Mouse (Mus musculus) layer of hippocampus, postnatal 25 days (tissue): Measurements from ENCODE around the gene Sik3. TPM values are rescaled to one million over a fixed set of nuclear protein-coding genes. Genes with fewer than 3 reads are reported as not detected.

Experiments used
- DNase-seq, 2 experiments: peaks; one replicate each; pipeline ENCODE4 v3.0.0; 2022; ENCODE audit warnings: mixed read lengths in 2 of 2, low spot score in 1 of 2; ENCODE audit errors: extremely low spot score in 1 of 2
- total RNA-seq, 2 experiments: library from RNA; stranded (reverse); gene quantifications; 2 replicates each; pipeline ENCODE4 v1.2.3; 2021

Gene Sik3
- total RNA-seq, 2 experiments from 2014 or later = 136 to 138 TPM

DNA sequence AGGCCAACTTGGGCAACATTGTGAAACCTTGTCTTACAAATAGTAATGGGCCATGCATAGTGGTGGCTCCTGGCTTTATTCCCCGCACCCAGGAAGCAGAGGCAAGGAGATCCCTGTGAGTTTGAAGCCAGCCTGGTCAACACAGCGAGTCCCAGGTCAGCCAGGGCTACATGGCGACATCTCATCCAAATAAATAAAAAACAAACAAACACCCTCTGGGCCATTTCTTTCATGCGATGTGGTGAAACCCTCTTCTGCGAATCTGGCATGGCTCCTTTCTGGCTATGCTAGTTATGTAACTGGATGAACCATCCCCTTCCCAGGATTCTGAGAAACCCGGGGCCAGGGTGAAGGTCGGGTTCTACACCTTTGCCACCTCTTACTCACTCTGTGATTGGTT lies 243.6 kb downstream of the Sik3 start:
- DNase-seq = no peak

DNA sequence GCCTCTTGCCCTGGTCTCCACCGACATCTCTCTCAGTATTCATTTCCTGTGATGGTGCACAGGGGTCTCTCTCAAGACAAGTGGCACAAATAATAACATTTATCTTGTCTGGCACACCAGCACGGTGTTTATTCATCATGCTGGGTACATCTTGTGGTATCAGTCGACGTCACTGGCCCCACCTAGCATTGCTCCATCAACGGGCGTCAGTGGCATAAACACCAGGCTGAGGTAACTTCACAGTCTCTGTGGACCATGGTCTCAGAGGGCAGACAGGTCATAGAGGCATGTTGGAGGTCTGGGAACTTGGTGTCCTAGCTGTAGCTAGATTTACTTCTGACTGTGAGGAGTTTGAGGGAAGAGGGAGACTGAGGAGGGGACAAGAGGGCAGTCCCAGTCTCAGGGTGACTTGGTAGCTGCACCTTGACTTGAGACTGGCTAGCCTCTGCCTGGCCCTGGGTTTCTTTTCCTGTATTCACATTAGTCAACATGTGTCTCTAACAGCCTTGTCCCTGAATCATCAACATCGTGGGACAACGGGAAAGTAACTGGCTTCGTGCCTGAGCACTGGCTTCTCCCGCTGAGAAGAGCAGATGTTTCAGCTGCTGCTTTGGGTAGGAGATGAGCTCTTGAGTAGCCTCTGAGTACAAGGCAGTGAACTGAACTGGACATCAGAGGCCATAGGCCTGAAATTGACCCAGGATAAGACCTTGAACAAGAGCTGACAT lies 244.2 kb downstream of the Sik3 start:
- no peak for DNase-seq

DNA sequence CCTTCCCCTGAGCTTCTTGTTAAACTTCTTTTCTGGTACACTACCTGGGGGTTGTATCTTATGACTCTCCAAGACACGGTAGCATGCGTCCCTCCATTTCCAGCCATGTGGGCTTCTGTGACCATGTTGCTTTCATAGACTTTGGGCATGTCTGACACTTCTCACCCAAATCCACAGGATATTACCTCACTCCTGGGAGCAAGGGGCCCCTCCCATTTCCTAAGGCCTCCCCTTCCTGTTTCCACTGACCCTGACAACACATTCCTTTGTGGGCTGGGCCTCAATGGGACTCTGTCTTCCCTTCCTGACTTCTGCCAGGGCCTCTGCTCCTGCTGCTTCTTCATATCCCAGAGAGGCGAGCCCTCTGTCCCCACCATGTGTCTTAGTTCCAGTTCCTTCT lies 244.9 kb downstream of the Sik3 start:
- no peak for DNase-seq

DNA sequence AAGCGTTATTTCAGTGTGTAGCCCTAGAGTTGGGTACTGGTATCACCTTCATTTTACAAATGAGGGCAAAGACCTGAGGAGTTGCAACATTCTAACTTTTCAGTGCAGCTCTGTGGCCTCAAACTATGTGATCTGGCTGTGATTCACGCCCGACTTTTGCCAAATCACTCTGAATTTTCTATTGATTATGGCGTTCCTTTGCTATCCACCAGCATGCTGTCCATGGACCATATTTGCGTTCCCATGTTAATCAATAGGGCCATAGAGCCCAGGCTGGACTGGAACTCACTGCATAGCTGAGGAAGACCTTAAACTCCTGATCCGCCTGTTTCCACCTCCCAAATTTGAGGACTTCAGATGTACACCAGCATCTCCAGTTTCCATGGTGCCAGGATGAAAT lies 246.5 kb downstream of the Sik3 start:
- no peak for DNase-seq

DNA sequence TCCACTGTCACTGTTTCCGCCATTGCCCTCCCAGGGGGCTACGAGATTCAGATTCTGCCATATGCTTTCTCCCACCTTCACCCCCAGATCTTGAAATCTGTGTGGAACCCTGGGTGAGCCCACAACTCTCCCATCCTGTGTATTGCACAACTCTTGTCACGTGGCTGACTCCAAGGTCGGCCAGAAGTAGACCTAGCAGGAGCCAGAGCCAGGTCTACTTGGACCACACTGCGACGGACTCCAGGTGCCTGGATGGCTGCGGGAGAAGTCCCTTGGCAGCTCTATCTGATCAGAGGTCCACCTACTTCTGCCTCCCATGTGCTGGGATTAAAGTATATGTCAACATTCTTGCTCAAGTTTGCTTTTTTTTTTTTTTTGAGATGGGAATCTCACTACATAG lies 248.5 kb downstream of the Sik3 start:
- no peak for DNase-seq

DNA sequence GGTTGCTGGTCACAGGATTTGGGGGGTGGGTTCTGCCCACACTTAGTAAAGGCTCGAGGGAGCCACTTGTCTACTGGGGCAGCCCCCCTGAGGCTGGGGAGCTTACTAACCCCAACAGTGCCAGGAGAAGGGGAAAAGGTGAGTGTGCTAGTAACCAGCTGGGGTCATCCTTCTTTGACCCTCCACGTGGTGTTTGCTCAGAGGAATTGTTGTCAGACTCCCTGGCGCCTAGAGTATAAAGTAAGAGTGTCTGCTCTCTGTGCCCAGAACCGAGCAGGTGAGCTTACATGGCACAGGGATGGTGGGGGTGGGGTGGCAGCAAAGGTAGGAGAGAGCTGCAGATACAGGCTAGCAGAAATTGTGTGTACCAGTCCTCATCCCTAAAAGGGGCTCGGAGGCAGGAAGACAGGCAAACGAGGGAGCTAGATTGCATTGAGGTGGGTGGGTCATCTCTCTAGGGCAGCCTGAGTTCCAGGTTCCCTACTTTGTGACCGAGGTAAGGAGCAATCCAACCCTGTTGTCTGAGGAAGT lies 255.8 kb downstream of the Sik3 start, which contains the start of gene Apoa5:
Apoa5 (plus strand) TSS at position 291 of the 531 bp plus-strand sequence.
- no peak for DNase-seq

DNA sequence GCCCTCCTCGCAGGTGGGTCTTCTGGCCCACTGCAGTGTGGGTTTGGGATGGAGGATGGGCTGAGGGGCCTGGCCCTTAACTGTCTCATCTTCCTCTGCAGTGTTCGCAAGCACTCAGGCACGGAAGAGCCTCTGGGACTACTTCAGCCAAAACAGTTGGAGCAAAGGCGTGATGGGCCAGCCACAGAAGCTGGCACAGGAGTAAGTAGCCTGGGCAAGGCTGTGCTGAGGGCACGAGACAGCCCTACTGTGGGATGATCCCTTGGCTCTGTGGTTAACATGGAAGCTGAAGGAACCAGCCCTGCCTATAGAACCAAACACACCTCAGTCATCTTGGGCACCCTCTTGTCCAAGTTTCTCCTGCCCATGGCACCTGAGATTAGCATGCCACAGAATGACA lies 256.5 kb downstream of the Sik3 start:
- no peak for DNase-seq

DNA sequence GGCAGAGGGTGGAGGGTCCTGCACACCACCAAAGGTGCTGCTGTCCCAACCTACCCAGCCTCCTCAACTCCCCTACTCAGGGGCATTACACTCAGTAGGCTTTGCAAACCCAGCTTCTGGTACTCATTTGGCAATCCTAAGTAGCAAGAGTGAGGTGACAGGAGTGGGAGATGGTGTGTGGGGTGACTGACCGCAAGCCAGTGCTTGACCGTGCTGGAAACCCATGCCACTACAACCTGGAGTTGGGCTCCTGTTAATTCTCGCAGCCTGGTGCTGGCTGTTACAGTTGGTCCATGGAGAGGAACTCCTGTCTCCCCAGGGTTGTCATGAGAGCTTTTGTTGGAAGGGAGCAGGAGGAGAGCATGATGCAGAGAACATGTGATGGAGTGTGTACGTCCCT lies 258.2 kb downstream of the Sik3 start:
- DNase-seq = no peak

DNA sequence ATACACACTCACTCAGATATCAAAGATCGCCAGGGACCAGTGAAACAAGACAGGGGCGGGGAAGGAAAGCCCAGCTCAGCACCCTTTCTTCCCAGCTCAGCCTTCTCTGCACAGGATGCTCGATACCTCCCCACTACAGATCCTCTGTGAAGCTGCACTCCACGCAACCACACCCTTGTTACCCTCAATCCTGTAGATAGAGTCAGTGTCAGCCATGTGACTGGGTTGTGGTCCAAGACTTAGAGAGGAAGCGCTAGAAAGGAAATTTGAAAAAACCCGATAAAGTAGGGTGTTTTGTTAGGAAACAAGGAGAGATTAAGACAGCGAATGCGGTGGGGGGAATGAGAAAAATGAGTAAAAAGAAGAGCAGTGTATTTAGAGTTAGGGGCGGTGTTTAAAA lies 259.4 kb downstream of the Sik3 start:
- no peak for DNase-seq

DNA sequence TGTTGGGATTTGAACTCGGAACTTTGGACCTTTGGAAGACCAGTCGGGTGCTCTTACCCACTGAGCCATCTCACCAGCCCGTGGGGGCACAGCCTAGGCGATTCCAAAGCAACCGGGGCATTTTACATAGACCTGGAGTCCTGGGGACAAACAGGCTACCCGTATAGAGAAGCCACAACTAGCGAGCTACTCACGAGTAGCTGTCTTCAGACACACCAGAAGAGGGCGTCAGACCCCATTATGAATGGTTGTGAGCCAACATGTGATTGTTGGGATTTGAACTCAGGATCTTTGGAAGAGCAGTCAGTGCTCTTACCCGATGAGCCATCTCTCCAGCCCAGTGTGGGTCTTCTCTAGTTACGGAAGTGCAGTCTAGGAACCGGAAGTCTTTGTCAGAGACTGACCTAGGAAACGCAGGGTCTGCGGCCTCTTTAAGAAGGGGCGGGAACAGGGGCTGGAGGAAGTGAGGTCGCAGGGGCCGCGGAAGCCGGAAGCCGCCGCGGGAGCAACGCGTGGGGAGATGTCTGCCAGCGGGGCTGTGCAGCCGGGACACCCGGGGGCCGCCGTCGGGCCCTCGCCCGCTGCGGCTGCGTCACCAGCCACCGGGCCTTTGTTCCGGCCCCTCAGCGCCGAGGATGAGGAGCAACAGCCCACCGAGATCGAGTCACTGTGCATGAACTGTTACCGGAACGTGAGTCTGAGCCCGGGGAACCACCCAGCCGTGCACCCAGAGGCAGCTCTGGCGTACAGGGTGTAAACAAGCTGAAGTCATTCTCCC lies 260.2 kb downstream of the Sik3 start, which contains the start of gene Zpr1:
Zpr1 (plus strand) TSS at position 388 of the 778 bp plus-strand sequence.
- peak; percentile 69 to 72 for DNase-seq

Other genes with a start within 250 kb of the Sik3 start
- 10 to 100 TPM in 1 of 2 experiments, 1 to 10 TPM in 1; 9.0 to 14.8 TPM for gene Cep164, start 184.1 kb upstream of the Sik3 start, total RNA-seq
- gene Bace1, start 174.2 kb upstream of the Sik3 start, total RNA-seq = 100 to 1,000 TPM in 1 of 2 experiments, 10 to 100 TPM in 1; 95.4 to 107 TPM
- 10 to 100 TPM; 18.0 to 24.7 TPM for gene Pcsk7, start 106.3 kb upstream of the Sik3 start, total RNA-seq
- gene Rnf214, start 105.9 kb upstream of the Sik3 start, total RNA-seq = 10 to 100 TPM; 63.6 to 69.3 TPM
- gene Tagln, start 76.8 kb upstream of the Sik3 start, total RNA-seq = 10 to 100 TPM in 1 of 2 experiments, 1 to 10 TPM in 1; 9.9 to 13.0 TPM
- gene Sidt2, start 57.6 kb upstream of the Sik3 start, total RNA-seq = 10 to 100 TPM; 89.2 to 97.9 TPM
- gene Pafah1b2, start 130 bp upstream of the Sik3 start, total RNA-seq = 100 to 1,000 TPM; 212 to 221 TPM
- under 1 TPM in 1 of 2 experiments, not detected in 1; 0.44 TPM for gene Apoa1, start 215.8 kb downstream of the Sik3 start, total RNA-seq
- under 1 TPM; 0.94 to 0.96 TPM for gene Apoc3, start 222.8 kb downstream of the Sik3 start, total RNA-seq
- gene Apoa4, start 227.9 kb downstream of the Sik3 start, total RNA-seq = not detected